Mouse (Mus musculus) spleen, postnatal 10 days (tissue): ENCODE results near the gene Atp6ap1.
A peak's percentile ranks its signal among the peaks of the same experiment; 100 is the strongest.

Experiments
- DNase-seq, 2 experiments: peaks; one replicate each; pipeline ENCODE4 v3.0.0; 2021 to 2022; ENCODE audit warnings: low spot score in 2 of 2

The Atp6ap1 gene

DNA sequence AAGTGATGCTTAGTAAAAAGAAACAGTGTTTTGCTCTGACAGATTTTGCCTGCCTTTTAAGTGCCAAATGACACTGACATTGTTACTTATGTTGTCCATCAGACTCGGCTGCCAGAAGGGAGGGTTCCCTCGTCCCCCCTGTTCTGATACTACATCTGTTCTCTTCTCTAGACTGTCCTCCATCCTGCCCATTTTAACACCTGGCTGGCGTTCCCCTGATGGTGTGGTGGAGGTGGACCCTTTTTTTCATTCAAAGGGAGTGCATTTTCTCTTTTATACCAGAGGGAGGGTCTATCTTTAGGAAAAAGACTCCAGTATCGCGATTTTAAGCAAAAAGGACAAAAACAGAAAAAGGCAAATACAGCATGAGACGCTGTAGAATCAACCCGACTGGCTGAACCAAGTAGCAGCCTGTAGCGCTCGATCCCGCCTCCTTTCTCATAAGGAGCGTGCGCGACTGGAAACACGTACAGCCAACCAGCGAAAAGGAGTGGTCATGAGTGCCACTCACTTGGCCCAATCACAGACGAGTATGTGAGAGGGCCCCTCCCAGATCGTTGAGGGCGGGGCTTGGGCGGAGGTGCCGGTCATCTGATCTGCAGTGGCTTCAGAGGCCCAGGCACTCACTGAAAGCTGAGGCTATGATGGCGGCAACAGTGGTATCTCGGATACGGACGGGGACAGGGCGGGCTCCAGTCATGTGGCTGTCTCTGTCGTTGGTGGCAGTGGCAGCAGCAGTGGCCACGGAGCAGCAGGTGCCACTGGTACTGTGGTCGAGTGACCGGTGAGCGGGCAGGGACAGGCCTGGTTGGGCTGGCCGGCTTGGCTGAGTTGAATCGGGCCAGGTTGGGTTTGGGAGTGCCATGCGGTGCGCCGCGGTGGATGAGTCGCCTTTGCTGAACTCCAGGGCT, at the start of gene Atp6ap1:
Atp6ap1 (plus strand) TSS at position 560 of the 911 bp plus-strand sequence.
- peak; percentile 88 to 95 for DNase-seq

GRCm38 (mm10) chrX:74248651-74249050, 48.2 kb upstream of the Atp6ap1 start:
- peak; percentile 35 to 74 for DNase-seq

DNA sequence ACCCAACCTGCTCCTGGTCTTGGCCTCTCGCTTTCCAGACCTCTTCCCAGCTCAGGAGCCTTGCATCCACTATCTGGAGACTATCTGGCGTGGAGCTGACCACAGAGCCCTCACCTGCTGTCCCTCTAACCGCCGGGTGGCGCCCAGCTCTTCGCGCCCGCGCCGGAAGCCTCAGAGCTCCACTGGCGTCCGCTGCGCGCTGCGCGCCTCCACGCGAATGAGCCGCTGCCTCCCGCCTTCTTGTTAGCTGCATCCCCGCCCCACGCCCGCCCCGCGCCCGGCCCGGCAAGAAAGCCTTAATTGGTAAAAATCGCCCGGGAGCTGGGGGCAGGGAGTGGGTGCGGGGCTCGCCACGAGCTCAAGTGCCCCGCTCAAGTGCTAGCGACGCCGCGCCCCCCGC, 47.3 kb upstream of the Atp6ap1 start, which contains the start of gene Flna:
Flna (minus strand) TSS at position 206 of the 400 bp plus-strand sequence.
- DNase-seq = peak; percentile 52 to 71

- peak; percentile 73 to 90 for DNase-seq
Measured at GRCm38 (mm10) chrX:74254153-74254887, 42.6 kb upstream of the Atp6ap1 start, which contains the start of gene Emd. Emd (plus strand) TSS chrX:74254687.

DNA sequence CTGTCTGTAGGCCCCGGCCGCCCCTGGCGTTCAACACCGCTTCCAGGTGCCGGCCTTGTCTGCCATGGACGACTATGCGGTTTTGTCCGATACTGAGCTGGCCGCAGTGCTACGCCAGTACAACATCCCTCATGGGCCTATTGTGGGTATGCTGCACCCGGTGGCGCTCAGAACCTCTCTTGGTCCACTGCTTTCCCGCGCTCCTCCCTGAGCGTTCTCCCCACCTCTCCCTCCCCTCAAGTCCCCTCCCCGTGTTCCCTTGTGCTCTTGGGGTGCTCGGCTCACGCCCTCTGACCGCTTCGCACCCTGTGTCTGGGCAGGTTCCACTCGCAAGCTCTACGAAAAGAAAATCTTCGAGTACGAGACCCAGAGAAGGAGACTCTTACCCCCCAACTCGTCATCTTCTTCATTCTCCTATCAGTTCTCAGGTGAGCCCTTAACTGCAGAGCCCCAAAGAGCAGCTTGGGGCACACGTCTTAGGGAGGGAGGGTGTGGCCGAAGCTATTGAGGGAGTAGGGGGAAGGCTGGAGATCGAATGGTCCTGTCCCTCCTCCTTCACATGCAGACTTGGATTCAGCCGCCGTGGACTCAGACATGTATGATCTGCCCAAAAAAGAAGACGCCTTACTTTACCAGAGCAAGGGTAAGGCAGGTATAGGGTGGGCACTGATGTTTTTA, 41.9 kb upstream of the Atp6ap1 start:
- peak in 1 of 2 experiments; percentile 25 for DNase-seq

- DNase-seq = no peak
Measured at GRCm38 (mm10) chrX:74257746-74258145, 39.2 kb upstream of the Atp6ap1 start.

GRCm38 (mm10) chrX:74269736-74270061, 27.2 kb upstream of the Atp6ap1 start:
- peak in 1 of 2 experiments; percentile 18 for DNase-seq

DNA sequence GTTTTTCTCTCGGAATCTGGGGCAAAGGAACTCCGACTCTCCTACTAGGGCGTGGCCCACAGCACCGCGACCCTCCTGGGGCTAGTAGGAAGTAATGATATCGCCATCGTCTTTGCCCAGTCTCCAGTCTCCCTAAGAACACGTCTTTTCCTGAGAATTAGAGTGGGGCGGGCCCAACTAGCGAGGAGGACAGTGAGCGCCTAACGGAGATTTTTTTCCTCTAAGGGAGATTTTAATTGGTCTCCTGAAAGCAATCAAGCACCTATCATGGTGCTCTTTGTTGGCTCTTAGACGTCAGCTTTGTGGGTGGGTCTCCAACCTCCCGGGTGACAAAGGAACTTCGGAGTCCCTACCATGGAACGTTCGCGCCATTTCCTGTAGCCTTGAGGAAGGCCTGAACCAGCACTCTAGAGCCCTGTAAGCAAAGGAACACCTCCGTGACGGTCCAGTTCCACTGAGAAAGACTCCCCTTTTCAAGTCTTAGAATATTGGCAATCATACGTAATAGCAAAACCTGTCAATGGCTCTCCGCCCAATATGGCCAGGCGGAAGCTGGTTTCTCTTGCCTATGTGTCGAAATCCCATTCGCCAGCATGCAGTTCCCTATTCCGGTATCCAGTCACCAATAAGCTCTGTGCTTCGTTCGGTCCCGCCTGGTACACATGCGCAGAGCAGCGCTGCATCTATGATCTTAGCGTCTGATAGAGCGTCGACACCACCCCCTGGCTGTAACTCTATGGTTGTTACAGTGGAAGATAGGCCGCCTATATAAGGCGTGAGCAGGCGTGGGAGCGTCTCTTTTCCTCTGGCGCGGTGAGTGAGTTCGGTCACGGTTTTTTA, 26.6 kb upstream of the Atp6ap1 start, which contains the start of gene Rpl10:
Rpl10 (plus strand) TSS at position 751 of the 840 bp plus-strand sequence.
- peak; percentile 73 to 88 for DNase-seq

- DNase-seq = peak; percentile 33 to 37
Measured at GRCm38 (mm10) chrX:74270902-74271551, 25.9 kb upstream of the Atp6ap1 start.

DNA sequence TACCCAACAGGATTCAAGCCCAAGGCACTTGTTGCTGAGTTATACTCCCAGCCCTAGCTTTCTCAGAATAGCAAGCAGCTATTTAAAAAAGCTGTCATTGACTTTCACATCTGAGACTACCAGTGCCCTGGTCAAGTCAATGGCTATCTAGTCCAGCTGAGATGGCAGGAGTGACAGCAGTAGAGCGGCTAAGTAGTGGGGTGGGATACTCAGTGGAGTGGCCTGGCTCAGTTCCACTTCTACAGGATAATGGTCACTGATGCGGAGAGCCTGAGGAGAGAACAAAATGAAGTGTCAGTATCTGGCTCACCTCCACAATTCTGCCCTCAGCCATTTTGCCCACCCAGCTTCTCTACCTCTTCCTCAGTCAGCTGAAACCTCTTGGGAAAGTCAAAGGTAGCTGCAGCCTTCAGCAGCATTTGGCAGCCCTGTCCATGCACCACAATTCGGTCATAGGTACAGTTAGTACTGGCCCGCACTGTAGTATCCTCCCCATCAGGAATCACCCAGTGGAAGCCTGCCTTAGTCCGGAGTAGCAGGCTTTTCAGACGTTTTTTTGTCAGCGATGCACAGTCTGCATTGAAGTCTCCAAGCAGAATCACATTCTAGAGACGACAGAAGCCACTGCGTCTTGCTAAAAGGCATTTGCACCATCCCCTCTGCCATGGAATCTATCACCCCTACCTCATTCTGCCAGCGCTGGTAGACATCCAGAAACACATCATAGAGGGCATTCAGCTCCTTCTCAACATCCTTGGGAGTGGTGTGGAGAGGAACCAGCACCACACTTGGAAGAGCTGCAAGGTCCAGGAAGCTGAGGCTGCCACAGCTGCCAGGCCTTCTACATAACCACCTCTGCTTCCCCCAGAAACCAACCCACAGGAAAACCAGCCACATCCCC, 23.2 kb upstream of the Atp6ap1 start:
- DNase-seq = no peak

GRCm38 (mm10) chrX:74277916-74278315, 19.0 kb upstream of the Atp6ap1 start:
- DNase-seq = no peak

- DNase-seq = no peak
Measured at GRCm38 (mm10) chrX:74281041-74281731, 15.7 kb upstream of the Atp6ap1 start.

DNA sequence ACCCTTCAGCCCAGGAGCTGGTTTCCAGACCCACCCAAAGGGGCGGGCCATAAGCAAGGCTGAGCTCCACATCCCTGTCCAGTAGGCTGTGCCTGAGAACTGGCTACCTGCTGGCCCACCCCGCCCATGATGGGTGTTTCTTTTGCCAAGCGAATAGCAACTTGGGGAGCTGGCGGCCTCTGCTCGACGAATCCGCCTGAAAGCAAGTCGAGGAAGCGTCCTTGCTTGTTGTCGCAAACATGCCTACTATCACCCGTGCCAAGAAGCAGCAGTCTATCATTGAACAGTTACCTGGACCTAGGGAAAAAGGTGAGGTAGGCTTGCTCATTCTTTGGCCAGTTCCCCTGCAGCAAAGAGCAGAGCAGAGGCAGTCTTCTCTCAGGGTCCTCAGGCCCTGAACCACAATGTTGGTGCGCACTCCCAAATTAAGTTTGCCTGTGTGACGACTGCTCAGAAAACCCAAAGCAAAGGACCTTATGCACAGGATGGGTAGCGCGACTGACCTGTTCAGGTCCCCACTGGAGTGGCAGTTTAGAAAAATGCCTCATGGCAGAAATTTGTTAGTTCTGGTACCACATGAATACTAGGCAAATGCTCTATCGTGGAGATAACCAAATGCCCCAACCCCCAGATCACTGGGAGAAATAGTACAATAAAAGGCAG, 15.0 kb upstream of the Atp6ap1 start, which contains the start of the genes Taz and Dnase1l1:
Taz (plus strand) TSS at position 181 of the 663 bp plus-strand sequence.
Dnase1l1 (minus strand) TSS at position 606 of the 663 bp plus-strand sequence.
- DNase-seq = peak; percentile 62 to 82

DNA sequence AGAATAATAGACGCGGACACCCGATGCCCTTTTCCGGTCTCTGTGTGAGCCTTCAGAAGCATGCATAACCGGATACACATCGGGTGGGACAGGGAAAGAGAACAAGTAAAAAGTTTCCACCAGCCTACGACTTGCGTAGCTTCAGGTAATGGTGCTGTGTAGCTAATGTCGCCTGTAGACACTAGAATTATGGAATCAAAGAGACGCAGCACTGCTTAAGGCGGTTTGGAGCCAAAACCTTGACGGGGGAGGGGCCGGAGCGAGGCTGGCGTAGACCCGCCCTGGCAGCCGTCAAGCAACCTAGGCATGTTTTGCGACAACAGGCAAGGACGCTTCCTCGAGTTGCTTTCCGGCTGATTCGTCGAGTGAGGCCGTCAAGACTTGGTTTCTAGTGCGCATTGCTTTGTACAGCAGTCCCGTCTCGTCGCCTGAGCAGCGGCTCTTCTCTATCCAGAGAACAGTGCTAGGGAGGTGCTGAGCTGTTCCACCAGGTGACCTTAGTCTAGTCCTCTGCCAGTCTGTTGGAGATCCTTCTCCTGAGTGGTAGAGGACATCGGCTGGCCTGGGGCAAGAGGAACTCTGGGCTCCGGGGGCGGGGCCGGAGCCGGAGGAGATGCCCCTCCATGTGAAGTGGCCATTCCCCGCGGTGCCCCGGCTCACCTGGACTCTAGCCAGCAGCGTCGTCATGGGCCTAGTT, 14.4 kb upstream of the Atp6ap1 start:
- peak; percentile 76 to 92 for DNase-seq

- no peak for DNase-seq
Measured at GRCm38 (mm10) chrX:74283092-74283437, 13.8 kb upstream of the Atp6ap1 start.

- no peak for DNase-seq
Measured at GRCm38 (mm10) chrX:74293431-74293830, 3.5 kb upstream of the Atp6ap1 start.

GRCm38 (mm10) chrX:74298348-74298747, 1.5 kb downstream of the Atp6ap1 start:
- no peak for DNase-seq

DNA sequence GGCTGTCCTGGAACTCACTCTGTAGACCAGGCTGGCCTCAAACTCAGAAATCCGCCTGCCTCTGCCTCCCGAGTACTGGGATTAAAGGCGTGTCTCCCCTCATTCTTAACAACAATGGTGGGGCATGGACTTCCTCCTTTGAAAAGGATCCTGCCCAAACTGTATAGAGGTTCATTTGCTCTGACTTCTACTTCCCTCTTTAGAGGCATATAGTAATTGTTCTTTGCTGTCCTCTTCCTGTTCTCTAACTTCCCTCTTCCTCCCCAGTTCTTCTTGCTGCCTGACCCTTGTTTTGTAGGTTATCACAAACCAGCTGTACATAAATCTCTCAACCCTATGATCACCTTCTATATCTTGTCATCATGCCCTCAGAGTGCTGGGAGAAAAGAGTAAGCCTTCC, 2.8 kb downstream of the Atp6ap1 start:
- DNase-seq = no peak
